Mouse (Mus musculus) embryonic fibroblast, embryonic 13.5 days (primary cell): ENCODE data around the gene Mpc1.

Experiments
- CTCF ChIP-seq: IDR thresholded peaks from 2 replicates; pipeline ENCODE4 v1.5.1; 2011; ENCODE audit warnings: mild to moderate bottlenecking, control low read depth, low read length, moderate library complexity, borderline replicate concordance; ENCODE audit not compliant: insufficient read depth
- POLR2A ChIP-seq: IDR thresholded peaks from 2 replicates; pipeline ENCODE4 v1.6.1; 2011; ENCODE audit warnings: low read depth, mild to moderate bottlenecking, control low read depth, low read length, moderate library complexity

- TF ChIP-seq CTCF (no peak), POLR2A (no peak)
These were observed 2.4 kb downstream of the Mpc1 start for GRCm38 (mm10) chr17:8285056-8285455.
